Mouse (Mus musculus) adipocyte (in vitro differentiated cells): Measurements from ENCODE around the gene Lrrc71.

Source experiments
- DNase-seq: peaks from one replicate; pipeline ENCODE4 v3.0.0-alpha.2; 2016; ENCODE audit warnings: low spot score

The Lrrc71 gene

GRCm38 (mm10) chr3:87724556-87724955 is 23.9 kb downstream of the Lrrc71 start:
- no peak for DNase-seq

DNA sequence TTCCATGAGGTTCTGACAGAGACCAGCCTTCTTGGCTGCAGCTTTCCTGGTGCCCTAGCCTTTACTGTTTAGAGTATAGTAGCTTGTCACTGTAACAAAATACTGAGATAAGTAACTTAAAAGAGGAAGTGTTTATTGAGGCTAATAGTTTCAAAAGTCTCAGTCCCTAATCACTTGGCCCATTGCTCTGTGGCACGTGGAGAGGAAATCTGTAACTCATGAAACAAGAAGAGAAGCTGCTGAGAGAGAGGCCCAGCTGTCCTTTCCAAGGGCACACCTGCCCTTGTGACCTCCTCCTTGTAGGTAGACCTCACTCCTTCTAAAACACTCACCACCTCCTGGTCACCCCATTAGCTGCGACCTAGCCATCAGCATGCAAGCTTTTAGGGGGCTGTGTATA is 29.9 kb downstream of the Lrrc71 start:
- DNase-seq = no peak
